Mouse (Mus musculus): Measurements from ENCODE around the gene Epha4.

Gene Epha4

GRCm38 (mm10) chr1:77450201-77450600, 64.7 kb downstream of the Epha4 start:
- no peak for DNase-seq (ENCODE audit: extremely low spot score, low read depth, low spot score)

- DNase-seq (ENCODE audit: extremely low spot score, low read depth, low spot score) = no peak
Measured at GRCm38 (mm10) chr1:77447061-77447614, 67.8 kb downstream of the Epha4 start.

- DNase-seq (ENCODE audit: extremely low spot score, low read depth, low spot score) = no peak
Measured at GRCm38 (mm10) chr1:77446438-77446837, 68.5 kb downstream of the Epha4 start.

GRCm38 (mm10) chr1:77444648-77445047, 70.2 kb downstream of the Epha4 start:
- DNase-seq (ENCODE audit: extremely low spot score, low read depth, low spot score) = no peak

DNA sequence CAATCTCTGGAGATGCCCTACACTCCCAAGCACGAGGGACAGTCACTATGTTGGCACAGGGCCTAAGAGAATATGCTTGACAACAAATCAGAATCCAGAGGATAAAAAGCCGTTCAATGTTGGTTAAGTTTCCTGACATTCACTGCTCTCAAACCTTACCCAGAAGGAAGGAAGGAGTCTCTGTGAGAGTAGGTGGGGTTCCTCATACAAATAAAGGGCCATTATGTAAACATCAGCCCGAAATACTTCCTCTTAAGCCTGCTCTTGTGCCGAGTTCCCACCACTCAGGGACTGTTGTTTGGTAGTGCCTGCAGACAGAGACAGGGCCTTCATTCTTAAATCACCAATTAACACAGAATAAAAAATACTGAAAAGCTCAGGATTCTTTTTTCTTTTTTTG, 72.9 kb downstream of the Epha4 start:
- DNase-seq (ENCODE audit: extremely low spot score, low read depth, low spot score) = no peak

DNA sequence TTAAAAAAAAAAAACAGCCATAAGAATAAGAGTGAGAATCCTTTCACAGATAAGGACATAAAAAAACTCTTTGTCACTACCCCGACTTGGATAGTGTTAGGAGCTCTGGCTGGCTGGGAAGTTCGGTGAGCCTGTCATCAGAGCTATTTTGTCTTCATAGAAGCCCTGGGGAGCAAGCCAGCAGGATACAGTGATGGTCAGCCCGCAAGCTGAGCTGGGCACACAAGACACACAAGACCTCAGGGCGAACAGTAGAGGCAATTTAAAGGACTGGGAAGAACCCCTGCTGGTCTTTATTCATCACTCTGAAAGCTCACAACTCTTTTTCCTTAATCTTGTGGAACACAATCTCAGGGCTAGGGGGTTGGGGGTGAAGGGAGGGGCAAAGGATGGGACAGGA, 73.5 kb downstream of the Epha4 start:
- DNase-seq (ENCODE audit: extremely low spot score, low read depth, low spot score) = no peak

GRCm38 (mm10) chr1:77440512-77440911, 74.4 kb downstream of the Epha4 start:
- no peak for DNase-seq (ENCODE audit: extremely low spot score, low read depth, low spot score)

- DNase-seq (ENCODE audit: extremely low spot score, low read depth, low spot score) = no peak
Measured at GRCm38 (mm10) chr1:77439383-77440074, 75.4 kb downstream of the Epha4 start.

DNA sequence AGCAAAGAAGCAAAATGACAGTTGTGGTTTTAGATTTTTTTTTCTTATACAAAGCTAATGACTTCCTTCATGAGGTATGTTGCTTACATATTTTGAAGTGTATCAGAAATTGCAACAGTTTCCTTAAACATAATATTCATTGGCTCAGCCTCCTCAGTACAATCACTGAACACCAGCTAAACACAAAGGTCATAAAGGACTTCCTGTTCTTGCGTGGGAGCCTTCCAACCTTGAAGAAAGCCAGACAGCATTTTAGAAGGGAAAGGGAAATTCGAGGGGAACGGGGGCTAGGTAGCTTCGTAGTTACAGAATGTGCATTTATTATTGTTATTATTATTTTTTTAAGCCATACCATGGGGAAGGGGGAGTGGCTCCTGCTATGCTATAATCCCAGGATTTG, 76.2 kb downstream of the Epha4 start:
- no peak for DNase-seq (ENCODE audit: extremely low spot score, low read depth, low spot score)

GRCm38 (mm10) chr1:77437881-77438610, 76.8 kb downstream of the Epha4 start:
- no peak for DNase-seq (ENCODE audit: extremely low spot score, low read depth, low spot score)

DNA sequence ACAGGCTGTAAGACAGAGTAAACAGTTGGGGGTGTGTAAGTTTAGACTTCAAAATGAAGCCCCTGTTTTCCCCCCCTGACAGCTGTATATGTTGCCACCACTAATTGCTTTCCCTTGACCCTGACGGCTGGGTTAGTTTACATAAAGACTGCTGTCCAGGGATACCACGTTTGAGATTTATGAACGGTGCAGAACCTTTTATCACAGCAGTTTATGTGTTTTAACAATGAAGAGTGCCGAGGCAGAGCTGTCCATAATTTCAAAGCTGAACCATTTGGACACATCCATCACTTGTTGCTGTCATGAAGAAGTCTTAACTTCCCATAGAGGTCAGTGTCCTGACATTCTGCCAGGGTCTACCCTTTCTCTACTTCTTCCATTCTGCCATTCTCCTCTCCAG, 79.8 kb downstream of the Epha4 start:
- no peak for DNase-seq (ENCODE audit: extremely low spot score, low read depth, low spot score)

- DNase-seq (ENCODE audit: extremely low spot score, low read depth, low spot score) = no peak
Measured at GRCm38 (mm10) chr1:77433148-77433547, 81.7 kb downstream of the Epha4 start.

DNA sequence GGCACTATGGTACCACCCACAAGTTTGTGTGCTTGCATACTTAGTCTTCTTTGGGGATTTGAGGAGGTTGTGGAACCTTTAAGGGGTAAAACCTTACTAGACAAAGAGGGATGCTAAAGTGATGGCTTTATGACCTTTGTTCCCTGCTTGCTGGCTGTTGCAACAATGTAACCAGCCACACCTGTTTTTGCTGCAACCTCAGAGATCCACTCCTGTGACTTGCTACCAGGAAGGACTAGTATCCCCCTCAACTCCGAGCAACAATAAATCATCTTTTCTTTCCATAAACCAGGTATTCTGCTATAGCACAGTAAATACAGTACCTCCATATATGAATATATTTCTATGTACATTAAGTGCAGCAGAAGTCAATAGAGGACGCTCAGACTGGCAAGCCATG, 82.4 kb downstream of the Epha4 start:
- DNase-seq (ENCODE audit: extremely low spot score, low read depth, low spot score) = no peak

GRCm38 (mm10) chr1:77429174-77429573, 85.7 kb downstream of the Epha4 start:
- DNase-seq (ENCODE audit: extremely low spot score, low read depth, low spot score) = no peak

DNA sequence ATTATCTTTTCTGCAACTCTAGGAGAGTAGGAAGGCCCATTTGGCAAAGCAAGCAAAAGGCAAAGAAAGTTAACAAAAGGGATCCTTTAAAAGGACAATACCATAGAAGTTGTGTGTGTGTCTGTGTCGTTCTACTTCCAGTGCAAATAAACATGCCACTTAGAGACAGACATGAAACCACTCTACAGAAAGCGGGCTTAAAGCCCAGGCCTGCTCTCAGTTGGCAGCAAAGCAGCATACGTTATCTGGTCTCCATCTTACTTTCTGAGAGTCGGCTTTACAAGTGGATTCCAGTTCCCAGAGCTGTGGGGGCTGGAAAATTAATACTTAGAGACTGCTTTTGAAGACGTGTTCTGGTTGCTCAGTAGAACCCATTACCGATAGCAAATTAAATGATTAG, 87.9 kb downstream of the Epha4 start:
- DNase-seq (ENCODE audit: extremely low spot score, low read depth, low spot score) = no peak

- DNase-seq (ENCODE audit: extremely low spot score, low read depth, low spot score) = no peak
Measured at GRCm38 (mm10) chr1:77425171-77425570, 89.7 kb downstream of the Epha4 start.

- no peak for DNase-seq (ENCODE audit: extremely low spot score, low read depth, low spot score)
Measured at GRCm38 (mm10) chr1:77421081-77421480, 93.8 kb downstream of the Epha4 start.

GRCm38 (mm10) chr1:77420348-77420747, 94.5 kb downstream of the Epha4 start:
- no peak for DNase-seq (ENCODE audit: extremely low spot score, low read depth, low spot score)

DNA sequence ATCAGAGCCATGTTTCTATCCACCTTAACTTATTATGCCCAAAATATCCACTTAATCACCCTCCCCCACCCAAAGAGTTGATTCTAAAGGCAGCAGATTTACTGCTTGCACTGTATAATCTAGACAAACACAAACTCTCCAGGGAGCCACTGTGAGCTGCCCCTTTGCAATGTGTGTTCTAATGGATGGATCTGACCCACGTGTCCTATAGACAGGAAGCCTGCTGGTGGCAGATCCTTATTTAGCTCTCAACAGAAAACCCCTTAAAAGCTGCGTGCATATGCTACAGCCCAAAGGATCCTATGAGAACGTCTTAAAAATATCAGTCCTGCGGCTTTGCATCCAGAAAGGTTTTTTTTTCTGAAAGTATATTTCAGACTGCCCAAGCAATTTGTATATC, 98.0 kb downstream of the Epha4 start:
- DNase-seq (ENCODE audit: extremely low spot score, low read depth, low spot score) = no peak

GRCm38 (mm10) chr1:77412871-77413669, 101.8 kb downstream of the Epha4 start:
- DNase-seq (ENCODE audit: extremely low spot score, low read depth, low spot score) = no peak

DNA sequence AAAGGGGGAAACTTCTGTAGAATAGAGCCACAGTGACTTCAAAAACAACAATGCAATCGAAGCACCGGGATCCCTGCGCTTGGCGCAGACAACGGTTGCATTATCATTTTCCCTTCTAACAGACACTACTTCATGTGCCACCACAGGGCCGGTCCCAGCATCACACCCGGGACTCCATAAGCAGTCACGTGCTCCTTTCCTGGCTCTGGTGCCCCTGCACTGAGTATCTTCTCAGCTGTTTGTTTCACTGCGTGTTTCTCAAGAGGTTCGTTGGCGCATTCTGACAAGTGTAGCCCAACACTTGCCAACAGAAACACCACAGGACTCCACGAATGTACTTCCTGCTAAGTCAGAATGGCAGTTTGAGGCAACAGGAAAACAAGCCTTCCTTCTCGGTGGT, 102.6 kb downstream of the Epha4 start:
- no peak for DNase-seq (ENCODE audit: extremely low spot score, low read depth, low spot score)

GRCm38 (mm10) chr1:77411222-77411621, 103.7 kb downstream of the Epha4 start:
- no peak for DNase-seq (ENCODE audit: extremely low spot score, low read depth, low spot score)

All from hindlimb bud, embryonic 11.5 days (tissue).